Mouse (Mus musculus) midbrain, postnatal 0 days (tissue): ENCODE results near the gene Ube3b. TPM values are rescaled to one million over a fixed set of nuclear protein-coding genes. Genes with fewer than 3 reads are reported as not detected.
A peak's percentile ranks its signal among the peaks of the same experiment; 100 is the strongest.

Experiments used
- ATAC-seq: fragments of 200-750 bp; cut with Nextera tagmentation; 2 replicates; pipeline ENCODE4 v1.8.0; 2017; ENCODE audit warnings: moderate number of reproducible peaks, mild to moderate bottlenecking, moderate TSS enrichment, moderate library complexity; ENCODE audit not compliant: low FRiP score
- DNase-seq: peaks from one replicate; pipeline ENCODE4 v3.0.0-alpha.2; 2015; ENCODE audit warnings: low spot score
- H3K27ac ChIP-seq: fragments of 300-500 bp; sonication (generic); 2 replicates; pipeline ENCODE4 v1.5.1; 2014; ENCODE audit warnings: low read depth, mild to moderate bottlenecking, low read length, mixed read lengths
- H3K27me3 ChIP-seq: fragments of 300-500 bp; sonication (generic); 2 replicates; pipeline ENCODE4 v1.6.1; 2014; ENCODE audit warnings: low read length, control low read depth, mixed read lengths; ENCODE audit not compliant: insufficient read depth
- H3K36me3 ChIP-seq: fragments of 300-500 bp; sonication (generic); 2 replicates; pipeline ENCODE4 v1.6.1; 2014; ENCODE audit warnings: low read length, control low read depth, mixed read lengths; ENCODE audit not compliant: insufficient read depth
- H3K4me1 ChIP-seq: fragments of 300-500 bp; sonication (generic); 2 replicates; pipeline ENCODE4 v1.6.1; 2014; ENCODE audit warnings: mild to moderate bottlenecking, control low read depth, antibody characterized with exemption, low read length, mixed read lengths; ENCODE audit not compliant: insufficient read depth
- H3K4me2 ChIP-seq: fragments of 300-500 bp; sonication (generic); 2 replicates; pipeline ENCODE4 v1.6.1; 2014; ENCODE audit warnings: low read depth, mild to moderate bottlenecking, low read length, mixed read lengths; ENCODE audit not compliant: poor library complexity, severe bottlenecking
- H3K4me3 ChIP-seq: fragments of 300-500 bp; sonication (generic); 2 replicates; pipeline ENCODE4 v1.5.1; 2014; ENCODE audit warnings: low read depth, mild to moderate bottlenecking, low read length, moderate library complexity
- H3K9ac ChIP-seq: fragments of 300-500 bp; sonication (generic); replicated peaks from 2 replicates; pipeline ENCODE4 v1.6.1; 2014; ENCODE audit warnings: mild to moderate bottlenecking, low read length, moderate library complexity, mixed read lengths; ENCODE audit not compliant: poor library complexity, severe bottlenecking
- H3K9me3 ChIP-seq: fragments of 300-500 bp; sonication (generic); 2 replicates; pipeline ENCODE4 v1.6.1; 2016; ENCODE audit warnings: low read length, control low read depth
- CTCF ChIP-seq: IDR thresholded peaks from 2 replicates; pipeline ENCODE4 v1.5.1; 2016; ENCODE audit warnings: antibody characterized with exemption, mild to moderate bottlenecking
- WGBS: fragments of 180-500 bp; shearing (Covaris S2); extraction: QIAGEN DNeasy Blood & Tissue Kit; methylation state at CpG from one replicate; pipeline ENCODE4 v1.1.7; 2014; 5-methylcytosine and 5-hydroxymethylcytosine counted together
- polyA plus RNA-seq: library from polyadenylated mRNA; unstranded; fragments of >200 nt; fragmentation: Nextera tagmentation; extraction: Ambion mirVana; gene quantifications from 2 replicates; pipeline ENCODE4 v1.2.1, GENCODE M21; 2015
- total RNA-seq: library from RNA; depleted of rRNA; stranded (reverse); fragments of >200 nt; gene quantifications from 2 replicates; pipeline ENCODE4 v1.2.3, GENCODE M21; 2014

The Ube3b gene
- total and polyA plus RNA-seq, 2 experiments from 2014 or later, result 26.9 to 58.3 TPM

- DNase-seq (no peak), ATAC-seq (no peak)
- Histone ChIP-seq H3K9ac (no peak overlapping the region), H3K4me2 (no peak overlapping the region), H3K4me1 (no peaks in the 10 kb centered on the region), H3K9me3 (no peaks in the 10 kb centered on the region), H3K27me3 (no peaks in the 10 kb centered on the region), H3K4me3 (no peak overlapping the region), H3K36me3 (peaks cover 69% of the 10 kb centered on the region), H3K27ac (no peak overlapping the region)
- WGBS, result 78% methylated on average over 25 of the region's 25 CpGs
- no peak for TF ChIP-seq CTCF
Observed at GRCm38 (mm10) chr5:114371731-114372473, 8.5 kb upstream of the Ube3b start.

- Histone ChIP-seq H3K4me1 (no peaks in the 10 kb centered on the region), H3K4me3 (no peak overlapping the region), H3K27me3 (no peaks in the 10 kb centered on the region), H3K9ac (no peak overlapping the region), H3K36me3 (peaks cover 62% of the 10 kb centered on the region), H3K27ac (peak overlapping the region; percentile 6; the same call in 1 of the 2 replicates), H3K4me2 (no peak overlapping the region), H3K9me3 (no peaks in the 10 kb centered on the region)
- 40% methylated on average over 11 of the region's 11 CpGs for WGBS
- DNase-seq (no peak), ATAC-seq (no peak)
- no peak for TF ChIP-seq CTCF
Observed at GRCm38 (mm10) chr5:114372565-114372964, 7.8 kb upstream of the Ube3b start.

GRCm38 (mm10) chr5:114373174-114373573 lies 7.2 kb upstream of the Ube3b start:
- Histone ChIP-seq H3K27me3 (no peaks in the 10 kb centered on the region), H3K36me3 (peaks cover 56% of the 10 kb centered on the region), H3K9me3 (no peaks in the 10 kb centered on the region), H3K4me2 (no peak overlapping the region), H3K4me3 (no peak overlapping the region), H3K9ac (no peak overlapping the region), H3K4me1 (no peaks in the 10 kb centered on the region), H3K27ac (no peak overlapping the region)
- ATAC-seq (no peak), DNase-seq (no peak)
- no peak for TF ChIP-seq CTCF
- 72% methylated on average over 11 of the region's 11 CpGs for WGBS

GRCm38 (mm10) chr5:114373581-114373980 lies 6.8 kb upstream of the Ube3b start:
- Histone ChIP-seq H3K4me2 (no peak overlapping the region), H3K4me1 (no peaks in the 10 kb centered on the region), H3K9me3 (no peaks in the 10 kb centered on the region), H3K27ac (no peak overlapping the region), H3K36me3 (peaks cover 52% of the 10 kb centered on the region), H3K27me3 (no peaks in the 10 kb centered on the region), H3K4me3 (no peak overlapping the region), H3K9ac (no peak overlapping the region)
- WGBS, result 88% methylated on average over 9 of the region's 9 CpGs
- TF ChIP-seq CTCF, result no peak
- no peak for ATAC-seq
- DNase-seq, result no peak

- Histone ChIP-seq H3K4me1 (no peaks in the 10 kb centered on the region), H3K27me3 (no peaks in the 10 kb centered on the region), H3K4me3 (no peak overlapping the region), H3K9ac (no peak overlapping the region), H3K27ac (no peak overlapping the region), H3K9me3 (no peaks in the 10 kb centered on the region), H3K36me3 (peaks cover 42% of the 10 kb centered on the region), H3K4me2 (no peak overlapping the region)
- ATAC-seq (no peak), DNase-seq (no peak)
- no peak for TF ChIP-seq CTCF
- WGBS, result 92% methylated on average over 23 of the region's 23 CpGs
Observed at GRCm38 (mm10) chr5:114374409-114375213, 5.8 kb upstream of the Ube3b start.
